Mouse (Mus musculus) midbrain, postnatal 0 days (tissue): ENCODE measurements at regions not wholly inside any gene's neighbourhood (a gene's known extent, or its start where the extent isn't known, plus 50 kb on each side); places are given as distances from the start of the nearest gene placed in this dataset.
A peak's percentile ranks its signal among the peaks of the same experiment; 100 is the strongest.

ENCODE experiments used
- ATAC-seq: fragments of 200-750 bp; cut with Nextera tagmentation; 2 replicates; pipeline ENCODE4 v1.8.0; 2017; ENCODE audit warnings: moderate number of reproducible peaks, mild to moderate bottlenecking, moderate TSS enrichment, moderate library complexity; ENCODE audit not compliant: low FRiP score
- DNase-seq: peaks from one replicate; pipeline ENCODE4 v3.0.0-alpha.2; 2015; ENCODE audit warnings: low spot score
- H3K27ac ChIP-seq: fragments of 300-500 bp; sonication (generic); 2 replicates; pipeline ENCODE4 v1.5.1; 2014; ENCODE audit warnings: low read depth, mild to moderate bottlenecking, low read length, mixed read lengths
- H3K27me3 ChIP-seq: fragments of 300-500 bp; sonication (generic); 2 replicates; pipeline ENCODE4 v1.6.1; 2014; ENCODE audit warnings: low read length, control low read depth, mixed read lengths; ENCODE audit not compliant: insufficient read depth
- H3K36me3 ChIP-seq: fragments of 300-500 bp; sonication (generic); 2 replicates; pipeline ENCODE4 v1.6.1; 2014; ENCODE audit warnings: low read length, control low read depth, mixed read lengths; ENCODE audit not compliant: insufficient read depth
- H3K4me1 ChIP-seq: fragments of 300-500 bp; sonication (generic); 2 replicates; pipeline ENCODE4 v1.6.1; 2014; ENCODE audit warnings: mild to moderate bottlenecking, control low read depth, antibody characterized with exemption, low read length, mixed read lengths; ENCODE audit not compliant: insufficient read depth
- H3K4me2 ChIP-seq: fragments of 300-500 bp; sonication (generic); 2 replicates; pipeline ENCODE4 v1.6.1; 2014; ENCODE audit warnings: low read depth, mild to moderate bottlenecking, low read length, mixed read lengths; ENCODE audit not compliant: poor library complexity, severe bottlenecking
- H3K4me3 ChIP-seq: fragments of 300-500 bp; sonication (generic); 2 replicates; pipeline ENCODE4 v1.5.1; 2014; ENCODE audit warnings: low read depth, mild to moderate bottlenecking, low read length, moderate library complexity
- H3K9ac ChIP-seq: fragments of 300-500 bp; sonication (generic); replicated peaks from 2 replicates; pipeline ENCODE4 v1.6.1; 2014; ENCODE audit warnings: mild to moderate bottlenecking, low read length, moderate library complexity, mixed read lengths; ENCODE audit not compliant: poor library complexity, severe bottlenecking
- H3K9me3 ChIP-seq: fragments of 300-500 bp; sonication (generic); 2 replicates; pipeline ENCODE4 v1.6.1; 2016; ENCODE audit warnings: low read length, control low read depth
- CTCF ChIP-seq: IDR thresholded peaks from 2 replicates; pipeline ENCODE4 v1.5.1; 2016; ENCODE audit warnings: antibody characterized with exemption, mild to moderate bottlenecking
- WGBS: fragments of 180-500 bp; shearing (Covaris S2); extraction: QIAGEN DNeasy Blood & Tissue Kit; methylation state at CpG from one replicate; pipeline ENCODE4 v1.1.7; 2014; 5-methylcytosine and 5-hydroxymethylcytosine counted together

DNA sequence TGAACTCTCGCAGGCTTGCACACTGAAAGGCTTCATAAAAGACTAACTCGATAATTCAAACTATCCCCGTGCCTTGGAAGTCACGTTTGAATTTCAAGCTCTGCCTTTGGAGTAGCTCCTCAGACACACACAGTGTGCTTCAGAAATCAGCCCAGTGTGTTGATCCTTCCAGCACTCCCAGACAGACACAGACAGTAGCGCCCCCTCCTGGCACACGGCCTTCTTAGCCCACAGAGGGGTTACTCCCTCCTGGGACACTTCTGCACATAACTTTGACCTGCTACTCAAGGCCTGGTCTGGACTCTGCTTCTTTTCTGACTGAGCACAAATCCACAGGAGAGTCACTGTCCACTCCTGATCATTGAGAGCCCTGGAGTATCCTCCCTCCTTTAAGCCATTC is 182.3 kb upstream of the Spdye4c start:
- Histone ChIP-seq H3K9me3 (no peaks in the 10 kb centered on the region), H3K4me1 (no peaks in the 10 kb centered on the region), H3K4me3 (no peak overlapping the region), H3K27ac (no peak overlapping the region), H3K36me3 (no peaks in the 10 kb centered on the region), H3K4me2 (no peak overlapping the region), H3K9ac (no peak overlapping the region), H3K27me3 (no peaks in the 10 kb centered on the region)
- 38% methylated on average over 6 of the region's 6 CpGs for WGBS
- ATAC-seq: no peak
- DNase-seq: no peak
- peak; percentile 59 for TF ChIP-seq CTCF

DNA sequence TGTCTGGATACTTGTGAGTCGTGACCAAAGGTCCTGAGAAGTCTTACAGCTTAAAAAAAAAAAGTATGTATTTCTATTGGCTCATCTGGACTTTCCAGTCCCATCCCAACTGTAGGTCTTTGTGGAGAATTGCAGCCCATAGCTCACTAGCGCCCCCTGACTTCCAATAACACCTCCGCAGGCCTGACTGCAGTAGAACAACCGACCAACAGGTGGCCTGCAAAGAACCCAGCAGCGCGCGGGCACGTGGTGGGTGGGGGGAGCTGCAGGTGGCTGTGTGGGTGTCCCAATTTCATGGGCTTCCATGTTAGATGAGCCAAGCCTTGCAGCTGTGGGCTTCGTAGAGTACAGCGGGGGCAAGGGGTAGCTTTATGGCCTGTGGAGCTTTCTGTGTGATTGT is 178.7 kb upstream of the Spdye4c start:
- Histone ChIP-seq H3K27me3 (no peaks in the 10 kb centered on the region), H3K4me2 (no peak overlapping the region), H3K36me3 (no peaks in the 10 kb centered on the region), H3K4me1 (no peaks in the 10 kb centered on the region), H3K9me3 (no peaks in the 10 kb centered on the region), H3K9ac (no peak overlapping the region), H3K4me3 (no peak overlapping the region), H3K27ac (no peak overlapping the region)
- DNase-seq (peak; percentile 28), ATAC-seq (no peak)
- TF ChIP-seq CTCF: peak; percentile 75
- 15% methylated on average over 10 of the region's 10 CpGs for WGBS

DNA sequence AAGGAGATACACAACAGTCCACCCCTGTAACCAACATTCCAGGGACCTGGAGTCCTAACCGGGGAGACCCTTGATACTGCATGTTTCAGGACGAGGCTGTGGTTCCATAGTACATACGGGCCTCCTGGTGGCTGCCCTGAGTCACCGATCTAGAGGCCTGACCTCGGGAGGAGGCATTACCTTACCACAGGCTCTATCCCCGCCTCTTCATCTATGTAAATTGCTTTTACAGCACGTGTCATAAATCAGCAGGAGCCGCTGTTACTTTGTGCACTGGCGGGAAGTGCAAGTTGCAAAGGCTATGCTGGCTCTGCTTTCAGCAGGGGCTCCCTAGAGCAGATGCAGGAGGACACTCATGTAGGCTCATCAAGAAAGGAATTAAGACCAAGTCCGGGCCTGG is 178.0 kb upstream of the Spdye4c start:
- DNase-seq (no peak), ATAC-seq (no peak)
- 54% methylated on average over 10 of the region's 10 CpGs for WGBS

DNA sequence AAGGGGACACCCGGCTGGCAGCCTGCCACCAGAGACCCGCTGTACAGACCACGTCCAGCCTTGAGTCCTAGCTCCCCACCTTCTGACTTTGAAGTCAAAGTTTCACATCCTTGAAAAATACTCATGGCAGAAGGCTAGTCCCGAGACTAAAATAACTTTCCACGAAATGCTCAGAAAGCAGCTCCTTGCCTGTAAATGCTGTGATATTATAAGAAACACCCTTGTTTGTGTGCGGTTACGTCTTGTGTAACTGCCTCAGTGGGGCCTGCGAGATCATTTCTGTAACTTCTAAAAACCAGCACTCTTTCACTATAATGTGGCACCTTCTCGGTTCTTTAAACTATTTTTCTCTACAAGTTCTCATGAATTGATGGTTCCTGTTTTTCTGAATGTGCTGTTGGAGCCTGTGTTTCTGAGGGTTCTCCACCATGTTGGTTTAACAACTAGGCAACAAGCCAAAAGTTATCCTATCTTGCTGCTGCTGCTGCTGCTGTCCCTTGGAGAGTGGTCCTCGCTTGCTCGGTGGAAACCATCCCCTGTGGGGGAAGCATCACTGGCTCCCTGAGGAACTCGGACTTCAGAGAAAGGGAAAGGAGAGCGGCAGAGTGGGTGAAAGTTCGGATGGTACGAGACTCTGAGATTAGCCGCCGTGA is 176.3 kb upstream of the Spdye4c start:
- H3K9ac ChIP-seq: no peak overlapping the region
- no peaks in the 10 kb centered on the region for H3K9me3 ChIP-seq
- no peak for DNase-seq
- TF ChIP-seq CTCF: no peak
- no peaks in the 10 kb centered on the region for H3K27me3 ChIP-seq
- H3K4me3 ChIP-seq: no peak overlapping the region
- H3K27ac ChIP-seq: no peak overlapping the region
- 76% methylated on average over 17 of the region's 17 CpGs for WGBS
- ATAC-seq: no peak
- H3K4me2 ChIP-seq: no peak overlapping the region
- no peaks in the 10 kb centered on the region for H3K4me1 ChIP-seq
- H3K36me3 ChIP-seq: no peaks in the 10 kb centered on the region

More for the DNA sequence above, 178.0 kb upstream of the Spdye4c start:
- Histone ChIP-seq H3K27ac (no peak overlapping the region), H3K4me3 (no peak overlapping the region), H3K9me3 (no peaks in the 10 kb centered on the region), H3K36me3 (no peaks in the 10 kb centered on the region), H3K4me1 (no peaks in the 10 kb centered on the region), H3K27me3 (no peaks in the 10 kb centered on the region), H3K4me2 (no peak overlapping the region), H3K9ac (no peak overlapping the region)
- no peak for TF ChIP-seq CTCF

DNA sequence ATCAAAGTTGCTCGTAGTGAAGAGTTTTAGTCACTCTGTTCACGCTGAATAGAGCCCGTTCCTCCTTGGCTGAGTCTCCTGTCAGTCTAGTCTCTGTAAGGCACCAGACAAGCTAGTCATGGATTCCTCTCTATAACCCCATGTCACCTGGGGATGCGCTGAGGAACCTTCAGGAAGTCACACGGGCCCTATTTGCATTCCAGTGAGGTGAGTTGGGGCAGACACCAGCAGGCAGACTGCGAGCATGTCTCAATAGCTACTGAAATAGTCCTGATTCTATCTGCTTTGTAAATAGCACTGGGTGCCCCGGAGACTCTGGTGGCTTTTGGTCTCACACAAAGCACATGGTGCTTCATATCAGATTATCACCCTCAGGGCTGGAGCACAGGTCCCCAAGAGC is 174.6 kb upstream of the Spdye4c start:
- DNase-seq (no peak), ATAC-seq (no peak)
- H3K4me2 ChIP-seq: no peak overlapping the region
- no peak for TF ChIP-seq CTCF
- H3K4me1 ChIP-seq: no peaks in the 10 kb centered on the region
- H3K27me3 ChIP-seq: no peaks in the 10 kb centered on the region
- H3K36me3 ChIP-seq: no peaks in the 10 kb centered on the region
- no peak overlapping the region for H3K4me3 ChIP-seq
- no peak overlapping the region for H3K27ac ChIP-seq
- 83% methylated on average over 7 of the region's 7 CpGs for WGBS
- no peak overlapping the region for H3K9ac ChIP-seq
- no peaks in the 10 kb centered on the region for H3K9me3 ChIP-seq

DNA sequence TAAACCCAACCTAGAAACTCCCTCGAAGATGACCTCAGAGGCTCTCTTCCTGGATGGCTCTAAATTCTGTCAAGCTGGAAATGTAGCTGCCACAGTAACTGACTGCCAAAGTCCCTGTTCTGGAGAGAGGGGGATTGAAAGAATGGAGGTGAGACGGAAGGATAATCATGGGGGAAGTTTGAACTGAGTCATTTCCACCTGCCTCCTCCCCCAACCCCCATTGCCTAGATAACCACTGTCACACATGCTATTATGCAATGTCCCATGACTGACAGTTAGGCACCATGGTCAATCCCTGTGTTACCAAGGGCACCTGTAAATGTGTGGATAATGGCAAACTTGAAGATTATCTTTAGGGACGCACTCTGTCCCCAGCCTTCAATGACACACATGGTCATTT is 172.0 kb upstream of the Spdye4c start:
- no peak overlapping the region for H3K27ac ChIP-seq
- DNase-seq: no peak
- no peak overlapping the region for H3K9ac ChIP-seq
- no peaks in the 10 kb centered on the region for H3K9me3 ChIP-seq
- no peak for TF ChIP-seq CTCF
- H3K27me3 ChIP-seq: no peaks in the 10 kb centered on the region
- WGBS: 79% methylated on average over 3 of the region's 3 CpGs
- no peak overlapping the region for H3K4me3 ChIP-seq
- no peak for ATAC-seq
- no peak overlapping the region for H3K4me2 ChIP-seq
- H3K4me1 ChIP-seq: no peaks in the 10 kb centered on the region
- H3K36me3 ChIP-seq: no peaks in the 10 kb centered on the region
